Mouse (Mus musculus): ENCODE measurements at regions not wholly inside any gene's neighbourhood (a gene's known extent, or its start where the extent isn't known, plus 50 kb on each side); places are given as distances from the start of the nearest gene placed in this dataset.

GRCm38 (mm10) chr9:41768316-41768715, 355.8 kb downstream of the Sorl1 start:
- DNase-seq (ENCODE audit: low spot score in 2 of 2), result no peak

GRCm38 (mm10) chr9:41766533-41766920, 357.6 kb downstream of the Sorl1 start:
- peak in 1 of 2 experiments; percentile 18 for DNase-seq (ENCODE audit: low spot score in 2 of 2)

- DNase-seq (ENCODE audit: low spot score in 2 of 2), result no peak
Measured at GRCm38 (mm10) chr9:41765816-41766532, 358.1 kb downstream of the Sorl1 start.

- DNase-seq (ENCODE audit: low spot score in 2 of 2), result no peak
Measured at GRCm38 (mm10) chr9:41761050-41761576, 363.0 kb downstream of the Sorl1 start.

GRCm38 (mm10) chr9:41754434-41755002, 369.6 kb downstream of the Sorl1 start:
- no peak for DNase-seq (ENCODE audit: low spot score in 2 of 2)

GRCm38 (mm10) chr9:41745979-41746647, 378.0 kb downstream of the Sorl1 start:
- DNase-seq (ENCODE audit: low spot score in 2 of 2), result no peak

GRCm38 (mm10) chr9:41741500-41741899, 382.6 kb downstream of the Sorl1 start:
- DNase-seq (ENCODE audit: low spot score in 2 of 2), result no peak

GRCm38 (mm10) chr9:41740536-41740935, 383.6 kb downstream of the Sorl1 start:
- no peak for DNase-seq (ENCODE audit: low spot score in 2 of 2)

- DNase-seq (ENCODE audit: low spot score in 2 of 2), result no peak
Measured at GRCm38 (mm10) chr9:41737671-41738070, 386.4 kb downstream of the Sorl1 start.

GRCm38 (mm10) chr9:41736881-41737280, 387.2 kb downstream of the Sorl1 start:
- no peak for DNase-seq (ENCODE audit: low spot score in 2 of 2)

- DNase-seq (ENCODE audit: low spot score in 2 of 2), result peak in 1 of 2 experiments; percentile 24
Measured at GRCm38 (mm10) chr9:41736234-41736859, 387.8 kb downstream of the Sorl1 start.

GRCm38 (mm10) chr9:41735448-41736233, 388.5 kb downstream of the Sorl1 start:
- DNase-seq (ENCODE audit: low spot score in 2 of 2), result peak; percentile 61 to 68

GRCm38 (mm10) chr9:41734925-41735447, 389.1 kb downstream of the Sorl1 start:
- no peak for DNase-seq (ENCODE audit: low spot score in 2 of 2)

GRCm38 (mm10) chr9:41721609-41722008, 402.5 kb downstream of the Sorl1 start:
- no peak for DNase-seq (ENCODE audit: low spot score in 2 of 2)

- no peak for DNase-seq (ENCODE audit: low spot score in 2 of 2)
Measured at GRCm38 (mm10) chr9:41715231-41715630, 408.9 kb downstream of the Sorl1 start.

- no peak for DNase-seq (ENCODE audit: low spot score in 2 of 2)
Measured at GRCm38 (mm10) chr9:41705972-41706371, 418.1 kb downstream of the Sorl1 start.

GRCm38 (mm10) chr9:41705461-41705903, 418.6 kb downstream of the Sorl1 start:
- no peak for DNase-seq (ENCODE audit: low spot score in 2 of 2)

- DNase-seq (ENCODE audit: low spot score in 2 of 2), result no peak
Measured at GRCm38 (mm10) chr9:41703091-41703490, 421.0 kb downstream of the Sorl1 start.

- DNase-seq (ENCODE audit: low spot score in 2 of 2), result no peak
Measured at GRCm38 (mm10) chr9:41700683-41701082, 423.4 kb downstream of the Sorl1 start.

- no peak for DNase-seq (ENCODE audit: low spot score in 2 of 2)
Measured at GRCm38 (mm10) chr9:41699031-41699430, 425.1 kb downstream of the Sorl1 start.

Data from left cerebral cortex, adult 8-10 months (tissue).